Mouse (Mus musculus): ENCODE data around the gene Nell2.

DNA sequence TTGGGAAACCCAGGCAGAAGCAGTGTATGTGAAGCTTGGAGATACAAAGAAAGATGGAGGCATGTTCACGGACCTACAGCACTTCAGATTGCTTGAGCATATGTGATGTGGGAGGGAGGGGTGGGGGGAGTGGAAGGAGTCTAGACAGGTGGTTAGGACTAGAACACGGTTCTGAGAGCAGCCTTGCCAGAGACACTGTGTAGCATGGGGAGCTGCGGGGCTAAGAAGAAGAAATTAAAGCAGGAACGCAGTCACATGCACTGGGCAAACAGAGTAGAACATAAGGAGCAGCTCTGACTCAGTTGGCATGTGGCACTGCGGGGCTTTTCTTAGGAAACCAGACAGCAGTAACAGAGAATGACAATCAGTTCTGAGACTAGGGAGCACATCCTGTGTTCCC is 40.4 kb downstream of the Nell2 start:
- no peak for TF ChIP-seq EP300 (IDR thresholded peaks at IDR 0.05; ENCODE audit: low read depth)
- TF ChIP-seq CTCF (IDR thresholded peaks at IDR 0.05; ENCODE audit: low read depth) = no peak
